Mouse (Mus musculus) ES-CJ7 (cell line): ENCODE data around the gene Kif22.

Experiments used
- DNase-seq: peaks from one replicate; pipeline ENCODE4 v3.0.0; 2011; ENCODE audit warnings: low read depth, low spot score

Kif22 gene

DNA sequence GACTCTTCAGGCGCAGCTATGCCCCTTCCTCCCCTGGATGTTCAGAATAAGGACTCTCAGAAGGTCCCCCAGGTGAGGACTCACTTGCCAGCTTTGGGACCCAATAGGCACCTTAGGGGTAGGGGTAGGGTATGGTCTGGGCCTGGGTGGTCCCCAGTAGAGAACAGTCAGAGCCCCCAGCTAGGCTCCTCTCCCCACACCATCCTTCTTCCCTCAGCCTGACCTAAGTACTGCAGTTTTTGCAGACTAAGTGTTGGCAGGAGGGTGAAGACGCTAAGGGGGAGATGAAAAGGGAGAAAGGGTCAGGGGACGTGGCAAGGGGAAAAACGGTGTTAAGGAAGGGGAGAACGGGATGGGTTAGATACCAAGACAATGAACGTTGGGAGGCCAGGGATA, 24.3 kb downstream of the Kif22 start:
- no peak for DNase-seq

- peak; percentile 100 for DNase-seq
Measured at GRCm38 (mm10) chr7:127016971-127017949, 25.0 kb downstream of the Kif22 start, which contains the start of gene Pagr1a. Pagr1a (minus strand) TSS chr7:127017352.

GRCm38 (mm10) chr7:127016486-127016938, 25.8 kb downstream of the Kif22 start:
- no peak for DNase-seq

- no peak for DNase-seq
Measured at GRCm38 (mm10) chr7:127016481-127016485, 26.0 kb downstream of the Kif22 start, which contains the start of gene Pagr1b. Pagr1b (minus strand) TSS chr7:127016484.

GRCm38 (mm10) chr7:127016081-127016480, 26.2 kb downstream of the Kif22 start:
- peak; percentile 91 for DNase-seq

- DNase-seq: no peak
Measured at GRCm38 (mm10) chr7:127014993-127015392, 27.3 kb downstream of the Kif22 start.

DNA sequence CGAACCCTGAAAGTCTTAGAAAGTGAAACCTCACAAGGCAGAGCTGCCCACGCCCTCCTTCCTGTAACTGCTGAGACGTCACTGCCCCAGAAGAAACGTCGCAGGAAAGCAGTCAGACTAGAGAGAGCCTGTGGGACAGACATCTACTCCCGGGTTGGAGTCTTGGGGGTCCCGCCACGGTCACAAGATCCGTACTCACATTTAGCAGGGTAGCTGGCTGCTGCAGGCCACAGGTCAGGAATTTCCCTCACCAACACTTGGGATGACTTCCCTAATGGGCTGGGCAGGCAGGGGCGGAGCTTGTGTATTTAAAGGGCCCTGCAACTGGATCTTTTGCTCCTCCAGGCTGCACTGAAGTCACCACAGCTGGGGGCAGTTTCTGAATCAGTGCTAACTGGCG, 28.0 kb downstream of the Kif22 start, which contains the start of gene Mvp:
Gene Mvp, minus strand, starts transcription at position 302 of the 400 bp plus-strand sequence.
- peak; percentile 65 for DNase-seq

DNA sequence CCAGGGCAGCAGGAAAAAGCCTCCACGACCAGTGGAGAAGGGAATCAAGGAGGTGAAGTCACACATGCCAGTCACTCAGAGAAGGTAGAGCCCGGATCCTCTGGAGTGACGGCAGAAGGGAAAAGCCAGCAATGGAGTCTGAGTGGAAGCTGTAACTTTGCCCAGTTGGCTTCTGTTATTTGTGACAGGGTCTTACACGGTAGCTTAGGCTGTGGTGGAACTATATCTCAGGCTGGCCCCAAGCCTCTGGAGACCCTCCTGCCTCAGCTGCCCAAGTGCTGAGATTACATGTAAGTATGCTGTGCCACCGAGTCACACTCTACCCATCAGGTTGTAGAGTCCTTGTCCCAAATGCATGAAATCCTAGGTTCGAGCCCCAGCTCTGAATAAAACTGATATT, 28.9 kb downstream of the Kif22 start:
- DNase-seq: no peak

DNA sequence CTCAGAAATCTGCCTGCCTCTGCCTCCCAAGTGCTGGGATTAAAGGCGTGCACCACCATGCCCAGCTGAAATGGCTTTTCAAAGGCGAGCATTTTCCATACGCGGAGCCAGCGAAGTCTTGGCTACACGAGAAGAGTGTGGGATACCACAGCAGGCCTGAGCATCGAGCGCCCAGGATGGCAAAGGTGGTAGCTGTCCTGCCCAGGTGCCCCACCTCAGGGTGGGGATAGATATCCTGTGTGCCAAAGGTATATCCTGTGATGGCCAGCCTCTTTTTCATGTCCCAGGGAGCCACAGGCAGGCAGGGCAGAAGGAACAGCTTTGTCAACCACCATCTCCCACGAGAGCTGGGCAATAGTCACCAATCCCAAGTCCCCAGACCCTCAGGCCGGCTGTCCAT, 29.4 kb downstream of the Kif22 start:
- no peak for DNase-seq

- no peak for DNase-seq
Measured at GRCm38 (mm10) chr7:127012374-127012773, 29.9 kb downstream of the Kif22 start.

GRCm38 (mm10) chr7:127011717-127012116, 30.6 kb downstream of the Kif22 start:
- peak; percentile 47 for DNase-seq

DNA sequence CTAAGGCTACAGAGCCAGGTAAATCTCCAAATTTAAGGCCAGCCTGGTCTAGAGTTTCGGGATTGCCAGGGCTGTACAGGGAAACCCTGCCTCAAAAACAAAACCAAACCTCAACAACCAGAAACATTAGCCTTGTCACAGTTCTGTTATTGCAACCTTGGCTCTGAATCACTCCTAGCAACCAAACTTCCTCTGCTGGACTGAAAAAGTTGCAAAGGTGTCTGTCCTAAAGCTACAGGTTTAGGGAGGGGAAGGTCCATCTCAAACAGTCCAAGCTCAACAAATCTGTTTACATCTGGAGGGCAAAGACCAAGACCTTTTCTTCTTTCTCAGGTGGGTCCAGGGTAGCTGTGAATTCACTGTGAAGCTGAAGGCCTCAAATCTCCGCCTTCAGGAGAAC, 31.2 kb downstream of the Kif22 start:
- DNase-seq: no peak

- DNase-seq: no peak
Measured at GRCm38 (mm10) chr7:127009307-127010085, 32.8 kb downstream of the Kif22 start.

DNA sequence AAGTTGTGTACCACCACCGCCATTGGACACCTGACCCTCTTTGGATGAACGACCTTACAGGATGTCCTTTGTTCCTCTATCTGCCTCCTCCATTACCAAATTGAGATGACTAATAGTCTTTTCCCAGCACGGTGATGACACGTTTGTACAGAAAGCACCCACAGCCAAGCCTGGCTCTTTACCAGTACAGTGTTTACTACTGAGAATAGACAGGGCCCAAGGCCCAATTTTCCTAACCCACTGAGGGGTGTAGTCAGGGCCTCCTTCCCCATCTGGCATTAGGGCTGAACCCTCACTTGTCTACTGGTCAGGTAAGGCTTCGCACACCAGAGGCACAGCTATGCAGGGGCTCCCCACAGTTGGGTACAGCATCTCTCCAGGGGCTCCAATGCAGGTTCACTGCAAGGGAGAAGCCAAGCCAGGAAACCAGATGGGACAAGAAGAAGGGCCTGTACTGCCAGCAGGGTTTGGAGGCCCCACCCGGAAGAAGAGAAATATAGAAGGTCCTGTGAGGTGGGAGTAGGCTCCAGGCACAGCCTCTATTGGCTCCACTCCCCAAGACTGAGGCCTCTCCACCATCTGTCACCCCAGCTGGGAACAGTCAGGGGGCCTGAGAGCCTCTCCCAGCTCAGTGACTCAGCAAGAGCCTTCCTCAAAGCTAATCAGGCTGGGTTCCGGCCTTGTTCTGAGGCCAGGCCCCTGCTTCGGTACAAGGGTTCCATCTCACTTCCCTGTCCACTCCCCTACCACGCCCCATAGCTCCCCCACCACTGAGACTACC, 33.8 kb downstream of the Kif22 start:
- no peak for DNase-seq

DNA sequence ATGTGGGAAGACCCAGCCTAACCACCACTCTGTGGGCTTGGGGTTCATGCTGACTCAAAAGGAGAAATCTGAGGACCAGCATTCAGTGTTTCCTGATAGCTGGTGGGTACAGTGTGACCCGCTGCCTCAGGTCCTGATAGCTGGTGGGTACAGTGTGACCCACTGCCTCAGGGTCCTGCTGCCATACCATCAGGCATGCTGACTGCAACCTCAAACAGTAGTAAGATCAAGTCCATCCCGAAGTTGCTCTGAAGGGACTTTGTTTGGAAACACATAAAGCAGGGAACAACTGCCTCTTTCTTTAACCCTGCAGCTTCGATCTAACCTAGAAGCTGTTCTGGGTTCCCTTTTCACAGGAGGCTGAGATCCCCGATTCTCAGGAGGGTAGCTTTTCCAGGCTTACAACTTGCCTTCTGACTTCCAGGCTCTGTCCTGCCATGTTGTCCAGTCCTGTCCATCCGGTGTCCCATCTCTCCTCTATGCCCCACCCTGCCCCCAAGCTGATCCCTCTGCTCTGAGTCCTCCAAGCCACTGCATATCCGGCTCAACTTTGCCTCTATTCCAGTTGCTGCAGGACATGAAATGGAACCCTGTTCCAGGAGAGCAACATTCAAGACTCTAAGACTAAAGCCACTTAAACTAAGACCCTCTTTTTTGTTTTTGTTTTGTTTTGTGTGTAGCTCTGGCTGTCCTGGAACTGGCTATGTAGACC, 34.8 kb downstream of the Kif22 start:
- DNase-seq: no peak

DNA sequence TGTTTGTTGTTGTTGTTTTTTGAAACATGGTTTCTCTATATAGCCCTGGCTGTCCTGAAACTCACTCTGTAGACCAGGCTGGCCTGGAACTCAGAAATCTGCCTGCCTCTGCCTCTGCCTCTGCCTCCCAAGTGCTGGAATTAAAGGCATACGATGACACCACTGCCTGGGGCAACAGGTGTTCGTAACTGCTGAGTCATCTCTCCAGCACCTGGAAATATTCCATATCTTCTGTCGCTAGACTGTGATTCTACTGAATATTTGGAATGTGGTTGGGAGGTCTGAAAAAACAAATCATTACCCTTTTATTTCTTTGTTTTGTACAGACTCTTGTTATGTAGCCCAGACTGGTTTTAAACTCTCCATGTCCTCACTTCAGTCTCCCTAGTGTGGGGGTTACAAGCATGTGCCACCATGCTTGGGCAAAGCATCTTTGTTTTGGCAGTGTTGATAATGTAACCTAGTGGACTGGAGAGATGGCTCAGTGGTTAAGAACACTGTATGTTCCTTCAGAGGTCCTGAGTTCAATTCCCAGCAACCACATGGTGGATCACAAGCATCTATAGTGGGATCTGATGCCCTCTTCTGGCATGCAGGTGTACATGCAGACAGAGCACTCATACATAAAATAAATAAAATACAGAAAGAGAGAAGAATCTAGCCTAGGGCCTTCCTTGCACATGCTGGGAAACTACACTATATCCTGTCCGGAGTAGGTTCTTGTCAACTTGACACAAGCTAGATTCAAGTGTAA, 38.0 kb downstream of the Kif22 start:
- DNase-seq: peak; percentile 43

DNA sequence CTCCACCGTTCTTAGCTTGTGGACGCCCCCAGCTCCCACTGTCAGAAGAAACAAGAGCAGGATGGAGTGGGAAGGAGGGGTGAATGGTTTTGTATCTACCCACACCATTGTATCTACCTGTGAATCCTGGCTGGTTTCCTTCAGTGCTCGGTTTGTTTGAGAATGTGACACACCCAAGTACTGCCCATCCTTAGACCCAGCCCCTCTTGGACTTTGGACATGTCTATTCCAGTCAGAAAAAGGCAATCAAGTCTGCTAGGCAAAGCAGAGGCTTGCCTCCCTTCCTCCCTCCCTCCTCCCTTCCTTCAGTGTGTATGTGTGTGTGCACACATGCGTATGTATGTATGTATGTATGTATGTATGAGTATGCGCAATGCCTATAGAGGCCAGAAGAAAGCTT, 38.7 kb downstream of the Kif22 start:
- peak; percentile 66 for DNase-seq

DNA sequence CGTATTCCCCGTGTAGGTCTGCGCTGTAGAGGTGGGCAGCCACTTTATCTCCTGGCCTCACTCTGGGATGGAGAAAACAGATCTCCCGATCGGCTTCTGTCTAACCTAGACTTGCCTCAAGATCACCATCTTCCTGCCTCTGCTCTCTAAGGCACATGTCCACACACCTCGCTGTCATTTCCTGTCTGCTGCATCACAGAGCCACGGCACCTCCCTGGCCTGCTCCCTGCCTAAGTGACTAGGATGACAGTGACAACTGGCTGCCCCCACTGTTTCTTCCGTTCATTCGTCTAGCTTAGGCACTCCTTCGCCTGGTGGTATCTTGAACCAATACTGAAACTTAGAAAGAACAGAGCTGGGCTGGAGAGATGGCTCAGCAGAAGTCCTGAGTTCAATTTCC, 42.7 kb downstream of the Kif22 start:
- no peak for DNase-seq

GRCm38 (mm10) chr7:126996449-126996848, 45.8 kb downstream of the Kif22 start:
- peak; percentile 50 for DNase-seq

DNA sequence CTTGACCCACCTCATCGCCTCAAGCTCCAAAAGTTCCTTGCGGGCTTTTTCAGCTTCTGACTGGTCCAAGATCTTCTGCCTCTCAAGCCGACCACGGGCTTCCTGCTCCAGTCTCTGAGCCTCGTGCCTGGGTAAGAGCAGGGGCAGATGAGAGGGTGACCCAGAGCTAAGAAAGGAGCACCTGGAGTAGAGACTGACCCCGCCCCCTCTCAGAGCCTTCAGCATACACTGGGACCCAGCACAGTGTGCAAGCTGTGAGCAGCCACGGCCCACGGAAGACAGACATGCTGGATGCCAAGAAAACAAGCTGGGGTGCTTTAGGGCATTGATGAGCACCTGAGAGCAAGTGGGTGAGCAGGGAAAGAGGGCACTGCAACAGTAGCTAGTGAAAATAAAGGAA, 53.5 kb downstream of the Kif22 start:
- DNase-seq: no peak

GRCm38 (mm10) chr7:126986319-126986718, 56.0 kb downstream of the Kif22 start:
- peak; percentile 46 for DNase-seq
